Mouse (Mus musculus) kidney, adult 8-10 months (tissue): ENCODE results near the gene Trim38.
A peak's percentile ranks its signal among the peaks of the same experiment; 100 is the strongest.
"Not testable (repeated sequence)": the region's sequence is repeated elsewhere in the genome, so short reads cannot be mapped to it uniquely, and the experiment has no call there.

ENCODE experiments used
- DNase-seq, 2 experiments: peaks; one replicate each; pipeline ENCODE4 v3.0.0; 2022

Trim38 gene

GRCm38 (mm10) chr13:23769613-23770012, at the start of gene Trim38:
Gene Trim38 (plus strand): TSS chr13:23769913.
- DNase-seq: not testable (repeated sequence)

DNA sequence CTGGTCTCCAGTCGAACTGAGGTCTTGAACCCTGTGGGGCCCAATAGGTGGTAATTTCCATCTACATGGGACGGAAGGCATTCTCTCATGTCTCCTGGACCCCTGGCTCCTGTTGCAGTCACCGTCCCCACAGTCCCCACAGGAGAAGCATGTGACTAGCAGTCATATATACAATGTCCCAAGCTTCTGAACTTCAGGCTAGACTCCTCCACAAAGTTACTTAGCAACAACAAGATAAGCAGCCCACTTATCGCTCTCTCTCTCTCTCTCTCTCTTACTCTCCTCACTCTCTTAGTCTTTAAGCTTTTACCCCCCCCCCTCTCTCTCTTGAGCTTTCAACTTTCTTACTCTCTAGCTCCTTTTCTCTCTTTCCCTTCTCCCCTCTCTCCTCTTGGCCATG, 45.5 kb upstream of the Trim38 start:
- no peak for DNase-seq

GRCm38 (mm10) chr13:23725213-23725612, 44.5 kb upstream of the Trim38 start:
- DNase-seq: no peak

DNA sequence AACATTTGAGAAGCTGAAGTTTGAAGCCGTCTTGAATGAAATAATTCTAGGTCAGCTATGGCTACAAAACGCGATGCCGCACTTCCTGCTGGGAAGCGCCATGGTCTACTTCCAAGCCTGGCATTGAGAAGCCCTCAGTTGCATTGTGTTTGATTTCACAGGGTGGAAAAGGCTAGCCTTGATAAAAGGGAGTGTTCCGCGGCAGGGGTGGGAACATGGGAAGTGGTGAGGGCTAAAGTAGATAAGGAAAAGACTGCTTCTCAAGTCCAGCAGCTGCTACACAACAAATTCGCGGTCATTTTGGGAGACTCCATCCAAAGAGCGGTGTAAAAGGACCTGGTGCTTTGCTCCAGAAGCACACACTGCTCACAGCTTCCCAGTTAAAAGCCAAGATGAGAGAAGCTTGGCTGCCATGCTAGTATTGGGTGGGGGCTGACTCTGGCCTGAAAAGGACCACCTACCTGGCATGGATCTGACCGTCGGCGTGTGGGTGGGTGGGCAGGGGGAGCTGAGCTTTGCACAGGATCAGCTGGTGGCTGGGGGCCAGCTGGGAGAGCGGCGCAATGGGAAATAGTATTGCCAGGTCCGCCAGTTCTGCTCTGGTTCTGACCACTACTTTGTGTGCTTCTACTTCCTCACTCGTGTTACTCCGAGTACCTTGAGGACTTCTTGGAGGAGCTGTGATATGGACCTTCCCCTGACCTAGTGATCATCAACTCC, 41.1 kb upstream of the Trim38 start:
- DNase-seq: no peak

- DNase-seq: no peak
These were observed 40.6 kb upstream of the Trim38 start for GRCm38 (mm10) chr13:23729192-23729525.

- DNase-seq: no peak
These were observed 40.0 kb upstream of the Trim38 start for GRCm38 (mm10) chr13:23729706-23730105.

GRCm38 (mm10) chr13:23730479-23730878, 39.2 kb upstream of the Trim38 start:
- DNase-seq: peak; percentile 73 to 90

- peak in 1 of 2 experiments; percentile 41 for DNase-seq
These were observed 37.4 kb upstream of the Trim38 start for GRCm38 (mm10) chr13:23732156-23732804.

DNA sequence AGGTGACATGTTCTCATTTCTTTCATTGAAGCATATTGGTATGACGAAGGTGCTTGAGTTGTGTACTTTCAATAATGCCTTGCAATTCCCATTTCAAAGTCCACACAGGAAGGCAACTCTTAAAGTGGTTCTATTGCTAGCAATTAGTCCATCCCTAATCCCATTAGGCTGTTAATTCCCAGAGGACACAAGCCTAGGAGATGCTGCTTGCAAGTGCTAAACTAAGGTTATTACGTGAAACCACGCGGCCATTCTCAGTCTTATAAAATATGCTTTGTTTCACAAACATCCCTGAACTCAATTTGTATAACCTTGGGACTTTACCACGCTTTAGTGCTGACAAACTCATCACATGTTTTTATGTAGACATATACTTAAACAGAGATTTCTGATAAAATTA, 32.6 kb upstream of the Trim38 start:
- no peak for DNase-seq

DNA sequence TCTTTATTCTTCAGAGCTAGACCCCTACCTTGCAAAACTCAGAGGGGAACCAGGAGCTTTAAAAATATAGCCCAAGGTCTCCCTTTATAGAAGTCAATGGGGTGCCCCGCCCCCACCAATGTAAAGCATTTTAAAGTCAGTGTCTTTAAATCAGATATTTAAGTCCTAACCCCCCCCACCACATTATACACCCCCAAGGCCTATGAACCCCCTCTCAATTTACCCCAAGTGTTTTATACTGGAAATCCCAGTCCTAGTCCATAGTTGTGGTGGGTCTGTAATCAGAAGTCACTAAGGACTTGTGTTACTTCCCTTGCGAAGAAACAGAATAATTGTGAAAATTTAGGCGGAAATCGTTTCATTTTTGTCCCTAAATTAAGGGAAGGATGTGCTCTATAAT, 31.7 kb upstream of the Trim38 start:
- no peak for DNase-seq

DNA sequence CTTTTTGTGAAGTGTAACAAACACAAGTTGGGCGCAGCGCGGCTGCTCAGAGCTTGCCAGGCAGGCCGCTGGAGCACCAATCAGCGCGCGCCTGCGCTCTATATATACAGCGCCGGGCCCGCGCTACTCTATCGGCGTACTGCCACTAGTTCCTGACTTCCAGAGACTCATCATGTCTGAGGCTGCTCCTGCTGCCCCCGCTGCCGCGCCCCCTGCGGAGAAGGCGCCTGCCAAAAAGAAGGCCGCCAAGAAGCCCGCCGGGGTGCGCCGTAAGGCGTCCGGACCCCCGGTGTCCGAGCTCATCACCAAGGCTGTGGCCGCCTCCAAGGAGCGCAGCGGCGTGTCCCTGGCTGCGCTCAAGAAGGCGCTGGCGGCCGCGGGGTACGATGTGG, 31.0 kb upstream of the Trim38 start, which contains the start of gene Hist1h1c:
Gene Hist1h1c, plus strand, starts transcription at position 132 of the 392 bp plus-strand sequence.
- DNase-seq: peak; percentile 89 to 92

DNA sequence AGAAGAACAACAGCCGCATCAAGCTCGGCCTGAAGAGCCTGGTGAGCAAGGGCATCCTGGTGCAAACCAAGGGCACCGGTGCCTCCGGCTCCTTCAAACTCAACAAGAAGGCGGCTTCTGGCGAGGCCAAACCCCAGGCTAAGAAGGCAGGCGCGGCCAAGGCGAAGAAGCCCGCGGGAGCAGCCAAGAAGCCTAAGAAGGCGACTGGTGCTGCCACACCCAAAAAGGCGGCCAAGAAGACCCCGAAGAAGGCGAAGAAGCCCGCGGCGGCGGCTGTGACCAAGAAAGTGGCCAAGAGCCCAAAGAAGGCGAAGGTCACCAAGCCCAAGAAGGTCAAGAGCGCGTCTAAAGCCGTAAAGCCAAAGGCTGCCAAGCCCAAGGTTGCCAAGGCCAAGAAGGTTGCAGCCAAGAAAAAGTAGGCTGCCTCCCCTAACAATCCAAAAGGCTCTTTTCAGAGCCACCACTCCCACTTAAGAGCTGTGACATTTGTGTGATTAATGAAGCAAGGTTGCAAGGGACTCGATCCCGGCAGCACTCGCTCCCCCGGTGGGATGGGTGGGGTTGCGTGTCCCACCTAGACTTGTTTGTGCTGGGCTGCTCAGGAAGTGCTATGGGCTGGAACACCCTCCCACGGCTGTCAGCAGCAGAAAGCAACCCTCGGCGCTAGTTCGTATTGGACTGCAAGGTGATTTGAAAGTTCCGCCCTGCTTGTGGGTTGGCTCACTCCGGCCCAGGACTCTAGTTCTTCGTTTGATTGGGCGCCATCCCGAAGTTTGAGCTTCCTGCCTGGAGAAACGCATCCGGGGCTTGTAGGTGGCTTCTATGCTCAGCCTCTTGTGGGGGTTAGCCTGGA, 30.4 kb upstream of the Trim38 start:
- DNase-seq: peak; percentile 97 to 98

DNA sequence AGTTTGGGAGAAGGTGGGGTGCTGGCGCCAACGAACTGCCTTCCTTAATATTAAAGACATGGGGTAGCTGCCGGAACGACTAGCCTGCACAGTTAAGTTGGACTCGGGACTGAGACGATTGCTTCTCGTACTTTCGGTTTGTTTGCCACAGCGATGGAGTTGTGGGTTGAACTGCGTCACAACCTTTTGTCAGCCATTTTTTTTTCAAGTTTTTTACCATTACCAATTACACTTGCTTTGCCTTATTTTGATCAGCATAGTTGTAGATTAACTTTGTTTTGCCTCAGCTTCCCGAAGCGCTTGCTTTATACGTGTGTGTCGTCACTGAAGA, 29.8 kb upstream of the Trim38 start:
- DNase-seq: no peak

DNA sequence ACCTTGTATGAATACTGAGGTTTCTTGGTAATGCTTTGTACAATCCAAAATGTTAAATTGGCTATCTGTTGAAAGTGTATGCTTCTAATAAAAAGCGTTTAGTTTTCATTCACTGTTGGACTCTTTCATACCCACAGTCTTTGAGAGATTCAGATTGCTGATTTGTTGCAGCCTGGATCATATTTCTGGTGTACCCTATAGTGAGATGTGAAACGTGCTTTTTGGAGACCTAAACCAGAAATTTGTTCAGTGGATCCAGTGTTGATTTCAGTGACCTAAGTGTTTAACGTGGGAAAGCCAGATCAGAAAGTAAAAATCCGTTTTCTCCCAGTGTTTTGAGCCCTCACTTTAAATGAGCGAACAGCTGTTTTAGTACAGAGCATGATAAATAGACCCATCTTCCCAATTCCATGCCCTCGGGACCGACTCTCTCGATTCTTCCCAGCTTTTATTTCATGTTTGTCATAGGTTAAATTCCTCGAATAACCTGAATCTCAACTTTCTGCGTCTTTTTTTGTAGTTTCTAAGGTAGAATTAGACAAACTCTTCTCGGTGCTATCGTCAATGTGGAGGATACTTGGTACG, 29.4 kb upstream of the Trim38 start:
- no peak for DNase-seq

DNA sequence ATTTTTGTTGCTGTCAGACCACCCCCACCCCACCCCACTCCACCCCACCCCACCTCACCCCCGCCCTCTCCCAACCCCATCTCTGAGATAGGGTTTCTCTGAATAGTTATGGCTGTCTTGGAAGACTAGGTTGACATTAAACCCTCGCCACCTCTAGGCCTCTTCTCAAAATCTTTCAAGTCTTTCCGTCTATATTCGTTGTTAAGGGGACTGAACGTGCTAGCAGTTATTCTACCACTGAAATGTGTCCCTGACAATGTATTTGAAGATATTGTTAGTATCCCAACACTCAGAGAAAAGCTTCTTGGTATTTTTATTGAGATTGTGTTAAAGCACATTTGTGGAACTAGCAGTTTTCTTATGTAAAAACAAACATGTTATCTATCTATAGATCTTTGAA, 28.8 kb upstream of the Trim38 start:
- no peak for DNase-seq

- DNase-seq: no peak
These were observed 27.7 kb upstream of the Trim38 start for GRCm38 (mm10) chr13:23742007-23742406.

GRCm38 (mm10) chr13:23743215-23743614, 26.5 kb upstream of the Trim38 start:
- DNase-seq: no peak

DNA sequence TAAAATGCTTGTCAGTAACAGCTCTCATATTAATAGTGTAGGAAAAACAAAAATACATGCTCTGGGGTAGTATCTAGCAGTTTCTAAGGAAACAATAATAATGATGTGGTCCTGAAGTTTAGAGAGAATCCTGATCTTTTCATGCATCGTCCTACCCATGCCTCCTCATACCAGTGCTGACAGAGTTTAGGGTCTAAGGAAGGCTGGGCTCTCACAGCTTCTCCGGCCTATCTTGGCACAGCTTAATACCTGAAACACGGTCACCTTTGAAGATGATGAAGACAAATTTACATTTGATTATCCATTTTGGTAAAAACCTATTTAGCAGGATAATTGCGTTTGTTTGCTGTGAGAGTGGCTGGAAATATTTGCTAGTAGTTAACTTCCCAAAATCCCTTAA, 25.8 kb upstream of the Trim38 start:
- DNase-seq: no peak

- DNase-seq: no peak
These were observed 25.0 kb upstream of the Trim38 start for GRCm38 (mm10) chr13:23744421-23745380.

GRCm38 (mm10) chr13:23745381-23746161, 24.1 kb upstream of the Trim38 start, which contains the start of gene Hist1h3c:
Gene Hist1h3c (minus strand): TSS chr13:23745602.
- peak; percentile 66 to 86 for DNase-seq
